Mouse (Mus musculus): ENCODE measurements around the gene Tgfbr2. TPM values are rescaled to one million over a fixed set of nuclear protein-coding genes. Genes with fewer than 3 reads are reported as not detected.

Tgfbr2 gene
- polyA plus RNA-seq, 2 experiments, result 3.2 to 4.2 TPM

DNA sequence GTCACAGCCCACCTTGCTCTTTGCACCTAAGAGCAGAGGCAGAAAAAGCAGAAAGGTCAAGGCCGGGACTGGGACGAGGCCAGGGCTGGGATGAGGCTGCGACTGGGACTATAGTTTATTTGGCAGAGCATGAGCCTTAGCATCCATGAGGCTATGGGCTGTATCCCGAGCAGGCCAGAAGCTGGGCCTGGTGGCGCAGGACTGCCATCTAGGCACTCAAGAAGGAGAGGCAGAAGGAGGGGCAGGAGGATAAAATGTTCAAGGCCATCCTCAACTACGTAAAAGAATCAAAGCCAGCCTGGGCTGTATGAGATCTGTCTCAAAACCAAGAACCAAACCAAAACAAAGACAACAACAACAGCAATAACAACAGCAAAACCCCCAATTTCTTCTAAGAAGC lies 52.6 kb downstream of the Tgfbr2 start:
- ATAC-seq (ENCODE audit: insufficient read depth) (no peak), DNase-seq (ENCODE audit: low read depth in 3 of 3, low spot score in 3 of 3) (no peak)
- H3K4me2 ChIP-seq (ENCODE audit: low read depth), result no peak overlapping the region
- H3K27ac ChIP-seq, result no peak overlapping the region
- H3K9ac ChIP-seq (replicated peaks), result no peak overlapping the region
- no peaks in the 10 kb centered on the region for H3K36me3 ChIP-seq (replicated peaks; ENCODE audit: control insufficient read depth, insufficient read depth, low read depth)
- no peak overlapping the region for H3K4me3 ChIP-seq (ENCODE audit: insufficient read depth in 1 of 2, low read depth in 2 of 2, low read length in 2 of 2)
- 0 out of 4 replicates have a peak, but pooled peaks cover 0 to 2% of the 10 kb centered on the region in 2 experiments for H3K4me1 ChIP-seq (replicated peaks; ENCODE audit: control insufficient read depth in 2 of 2, insufficient read depth in 2 of 2, low read length in 1 of 2)
- no peaks in the 10 kb centered on the region for H3K27me3 ChIP-seq (ENCODE audit: control insufficient read depth, insufficient read depth, low read length)
- no peak for TF ChIP-seq EP300 (IDR thresholded peaks at IDR 0.05; ENCODE audit: low read depth)
- TF ChIP-seq CTCF (IDR thresholded peaks at IDR 0.05; ENCODE audit: low read depth), result no peak
- H3K9me3 ChIP-seq (ENCODE audit: control insufficient read depth, low read length), result no peaks in the 10 kb centered on the region
- 56% methylated on average over 6 of the region's 6 CpGs for WGBS (ENCODE audit: insufficient replicate concordance)

DNA sequence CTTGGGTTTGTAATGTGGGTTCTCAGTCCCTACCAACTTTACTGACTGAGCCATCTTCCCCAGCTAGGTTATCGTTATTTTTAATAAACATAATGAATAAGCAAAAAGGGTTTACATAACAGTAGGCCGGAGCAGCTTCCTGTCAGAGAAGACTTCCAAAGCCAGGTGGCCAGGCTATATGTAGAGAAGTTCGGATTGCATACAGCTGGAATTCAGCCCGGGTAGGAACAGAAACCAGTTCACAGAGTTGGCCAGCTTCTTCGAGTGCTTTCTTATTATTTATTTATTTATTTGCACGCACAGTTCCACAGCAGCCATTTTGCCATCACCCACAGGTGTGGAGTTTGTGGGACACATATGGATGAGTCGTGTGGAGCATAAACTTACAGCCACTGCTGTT lies 53.7 kb downstream of the Tgfbr2 start:
- Histone ChIP-seq H3K27me3 (ENCODE audit: control insufficient read depth, insufficient read depth, low read length) (no peaks in the 10 kb centered on the region), H3K9me3 (ENCODE audit: control insufficient read depth, low read length) (no peaks in the 10 kb centered on the region), H3K4me2 (ENCODE audit: low read depth) (no peak overlapping the region), H3K4me1 (replicated peaks; ENCODE audit: control insufficient read depth in 2 of 2, insufficient read depth in 2 of 2, low read length in 1 of 2) (0 out of 4 replicates have a peak, but pooled peaks cover 0 to 2% of the 10 kb centered on the region in 2 experiments), H3K27ac (no peak overlapping the region), H3K4me3 (ENCODE audit: insufficient read depth in 1 of 2, low read depth in 2 of 2, low read length in 2 of 2) (no peak overlapping the region), H3K36me3 (replicated peaks; ENCODE audit: control insufficient read depth, insufficient read depth, low read depth) (no peaks in the 10 kb centered on the region), H3K9ac (replicated peaks) (no peak overlapping the region)
- no peak for TF ChIP-seq EP300 (IDR thresholded peaks at IDR 0.05; ENCODE audit: low read depth)
- TF ChIP-seq CTCF (IDR thresholded peaks at IDR 0.05; ENCODE audit: low read depth), result no peak
- no peak for ATAC-seq (ENCODE audit: insufficient read depth)
- no peak for DNase-seq (ENCODE audit: low read depth in 3 of 3, low spot score in 3 of 3)
- WGBS (ENCODE audit: insufficient replicate concordance), result 73% methylated on average over 7 of the region's 7 CpGs

DNA sequence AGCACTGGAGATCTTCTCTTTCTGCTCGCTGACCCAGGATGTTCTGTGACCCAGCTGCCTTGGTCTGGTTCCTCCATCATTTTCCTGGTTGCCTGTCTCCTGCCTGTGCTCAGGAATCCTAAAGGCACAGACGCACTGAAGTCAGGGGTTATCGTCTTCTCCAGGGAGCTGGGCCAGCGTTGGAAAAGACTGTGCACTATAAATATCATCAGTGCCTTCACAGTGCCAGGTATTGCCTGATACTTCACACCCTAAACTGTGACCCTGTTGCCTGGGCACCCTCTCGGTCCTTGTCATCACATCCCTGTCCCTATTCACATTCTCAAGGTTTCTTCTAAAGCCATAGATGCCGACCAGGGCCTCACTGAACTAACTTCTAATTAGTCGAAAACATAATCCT lies 55.2 kb downstream of the Tgfbr2 start:
- Histone ChIP-seq H3K27ac (no peak overlapping the region), H3K9ac (replicated peaks) (no peak overlapping the region), H3K9me3 (ENCODE audit: control insufficient read depth, low read length) (no peaks in the 10 kb centered on the region), H3K4me2 (ENCODE audit: low read depth) (no peak overlapping the region), H3K4me1 (replicated peaks; ENCODE audit: control insufficient read depth in 2 of 2, insufficient read depth in 2 of 2, low read length in 1 of 2) (0 out of 4 replicates have a peak, but pooled peaks cover 0 to 2% of the 10 kb centered on the region in 2 experiments), H3K27me3 (ENCODE audit: control insufficient read depth, insufficient read depth, low read length) (no peaks in the 10 kb centered on the region), H3K4me3 (ENCODE audit: insufficient read depth in 1 of 2, low read depth in 2 of 2, low read length in 2 of 2) (no peak overlapping the region), H3K36me3 (replicated peaks; ENCODE audit: control insufficient read depth, insufficient read depth, low read depth) (no peaks in the 10 kb centered on the region)
- TF ChIP-seq CTCF (IDR thresholded peaks at IDR 0.05; ENCODE audit: low read depth) (no peak), EP300 (IDR thresholded peaks at IDR 0.05; ENCODE audit: low read depth) (no peak)
- ATAC-seq (ENCODE audit: insufficient read depth) (no peak), DNase-seq (ENCODE audit: low read depth in 3 of 3, low spot score in 3 of 3) (no peak)
- WGBS (ENCODE audit: insufficient replicate concordance), result 62% methylated on average over 7 of the region's 7 CpGs

DNA sequence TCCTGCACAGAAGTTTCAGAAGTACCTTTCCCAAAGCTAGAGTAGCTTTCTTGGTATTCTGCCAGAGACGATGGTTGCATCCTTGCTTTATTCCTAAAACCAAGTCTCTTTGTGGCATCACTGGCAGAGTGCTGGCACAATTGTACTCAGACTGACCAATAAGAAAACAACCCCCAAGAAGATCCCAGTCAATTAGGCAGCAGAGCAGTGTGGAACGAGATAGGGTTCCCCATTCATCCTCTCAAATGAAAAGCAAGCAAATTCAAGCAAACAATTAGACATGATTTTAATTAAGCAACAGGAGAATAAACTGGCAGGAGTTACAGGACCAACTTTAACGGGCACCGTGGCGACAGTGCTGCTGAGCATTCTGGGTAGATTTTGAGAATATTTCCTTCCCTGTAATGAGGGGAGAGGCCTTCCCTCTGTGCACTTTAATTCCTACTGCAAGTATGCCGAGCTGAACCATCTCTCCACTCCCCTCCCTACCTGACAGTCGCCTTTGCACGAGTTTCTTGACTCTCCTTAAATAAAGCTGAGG lies 56.8 kb downstream of the Tgfbr2 start:
- TF ChIP-seq CTCF (IDR thresholded peaks at IDR 0.05; ENCODE audit: low read depth) (no peak), EP300 (IDR thresholded peaks at IDR 0.05; ENCODE audit: low read depth) (no peak)
- Histone ChIP-seq H3K4me1 (replicated peaks; ENCODE audit: control insufficient read depth in 2 of 2, insufficient read depth in 2 of 2, low read length in 1 of 2) (0 out of 4 replicates have a peak, but pooled peaks cover 0 to 2% of the 10 kb centered on the region in 2 experiments), H3K27ac (no peak overlapping the region), H3K9ac (replicated peaks) (no peak overlapping the region), H3K4me2 (ENCODE audit: low read depth) (no peak overlapping the region), H3K36me3 (replicated peaks; ENCODE audit: control insufficient read depth, insufficient read depth, low read depth) (no peaks in the 10 kb centered on the region), H3K27me3 (ENCODE audit: control insufficient read depth, insufficient read depth, low read length) (no peaks in the 10 kb centered on the region), H3K9me3 (ENCODE audit: control insufficient read depth, low read length) (no peaks in the 10 kb centered on the region), H3K4me3 (ENCODE audit: insufficient read depth in 1 of 2, low read depth in 2 of 2, low read length in 2 of 2) (no peak overlapping the region)
- ATAC-seq (ENCODE audit: insufficient read depth) (no peak), DNase-seq (ENCODE audit: low read depth in 3 of 3, low spot score in 3 of 3) (no peak)
- WGBS (ENCODE audit: insufficient replicate concordance), result 75% methylated on average over 8 of the region's 8 CpGs

DNA sequence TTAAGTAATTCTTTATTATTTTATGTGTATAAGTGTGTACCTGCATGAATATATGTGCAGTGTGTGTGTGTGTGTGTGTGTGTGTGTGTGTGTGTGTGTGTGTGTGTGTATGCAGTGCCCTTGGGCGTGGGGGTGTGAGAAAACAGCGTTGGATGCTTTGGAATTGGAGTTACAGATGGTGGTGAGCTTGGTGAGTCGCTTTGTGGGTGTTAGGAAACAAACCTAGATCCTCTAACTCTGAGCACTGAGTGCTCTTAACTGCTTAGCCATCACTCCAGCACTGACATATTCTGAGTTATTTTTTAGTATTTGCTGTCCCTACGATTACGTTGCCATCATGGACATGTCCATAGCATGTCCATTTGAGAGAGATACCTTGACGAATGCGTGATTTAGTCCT lies 59.3 kb downstream of the Tgfbr2 start:
- TF ChIP-seq CTCF (IDR thresholded peaks at IDR 0.05; ENCODE audit: low read depth) (no peak), EP300 (IDR thresholded peaks at IDR 0.05; ENCODE audit: low read depth) (no peak)
- ATAC-seq (ENCODE audit: insufficient read depth), result no peak
- Histone ChIP-seq H3K4me1 (replicated peaks; ENCODE audit: control insufficient read depth in 2 of 2, insufficient read depth in 2 of 2, low read length in 1 of 2) (peaks cover 4 to 12% of the 10 kb centered on the region in 2 experiments; a peak in 2 of 4 replicates), H3K9ac (replicated peaks) (no peak overlapping the region), H3K36me3 (replicated peaks; ENCODE audit: control insufficient read depth, insufficient read depth, low read depth) (no peaks in the 10 kb centered on the region), H3K4me3 (ENCODE audit: insufficient read depth in 1 of 2, low read depth in 2 of 2, low read length in 2 of 2) (no peak overlapping the region), H3K9me3 (ENCODE audit: control insufficient read depth, low read length) (no peaks in the 10 kb centered on the region), H3K4me2 (ENCODE audit: low read depth) (no peak overlapping the region), H3K27ac (no peak overlapping the region), H3K27me3 (ENCODE audit: control insufficient read depth, insufficient read depth, low read length) (no peaks in the 10 kb centered on the region)
- no peak for DNase-seq (ENCODE audit: low read depth in 3 of 3, low spot score in 3 of 3)
- 68% methylated on average over 7 of the region's 7 CpGs for WGBS (ENCODE audit: insufficient replicate concordance)

Data from liver, embryonic 14.5 days (tissue).